Mouse (Mus musculus) heart, postnatal 10 days (tissue): ENCODE data around the gene Gm17660. TPM values are rescaled to one million over a fixed set of nuclear protein-coding genes. Genes with fewer than 3 reads are reported as not detected.

Experiments
- DNase-seq, 2 experiments: peaks; one replicate each; pipeline ENCODE4 v3.0.0; 2021
- intact Hi-C: fragments of 180-260 bp; cut with DNase I; formaldehyde crosslinking; loops from one replicate; pipeline ENCODE4 v1.15.1; 2025
- total RNA-seq, 2 experiments: library from RNA; stranded (reverse); gene quantifications; 2 replicates each; pipeline ENCODE4 v1.2.3; 2021

The Gm17660 gene
- not detected for total RNA-seq

GRCm38 (mm10) chr5:104077508-104077907 lies at the start of gene Gm17660:
Gene Gm17660 (minus strand): TSS chr5:104077608.
- intact Hi-C loops: loop anchor here (5.0 kb wide), 1 partner anchor 140 kb away; no protein-coding TSS in a partner anchor

GRCm38 (mm10) chr5:104126561-104127320 lies 49.3 kb upstream of the Gm17660 start:
- DNase-seq: peak; percentile 53 to 55
- intact Hi-C loops: no loop called here

More at GRCm38 (mm10) chr5:104077508-104077907, at the start of gene Gm17660:
- no peak for DNase-seq

- intact Hi-C loops: no loop called here
- no peak for DNase-seq
Observed at GRCm38 (mm10) chr5:104124016-104124658, 46.7 kb upstream of the Gm17660 start.

GRCm38 (mm10) chr5:104115890-104116289 lies 38.5 kb upstream of the Gm17660 start:
- peak; percentile 73 to 76 for DNase-seq
- intact Hi-C loops: loop anchor here (2.0 kb wide), 1 partner anchor 13 kb away; no protein-coding TSS in a partner anchor

- DNase-seq: peak; percentile 89 to 90
- intact Hi-C loops: loop anchor here (2.0 kb wide), 1 partner anchor 14 kb away; no protein-coding TSS in a partner anchor
Observed at GRCm38 (mm10) chr5:104115118-104115517, 37.7 kb upstream of the Gm17660 start.

- peak; percentile 70 to 74 for DNase-seq
- intact Hi-C loops: loop anchor here (2.0 kb wide), 1 partner anchor 15 kb away; no protein-coding TSS in a partner anchor
Observed at GRCm38 (mm10) chr5:104113491-104114172, 36.2 kb upstream of the Gm17660 start, which contains the start of gene Sparcl1. Gene Sparcl1 (minus strand): TSS chr5:104113733.

- intact Hi-C loops: no loop called here
- DNase-seq: no peak
Observed at GRCm38 (mm10) chr5:104112511-104112910, 35.1 kb upstream of the Gm17660 start.

- DNase-seq: peak in 1 of 2 experiments; percentile 61
- intact Hi-C loops: no loop called here
Observed at GRCm38 (mm10) chr5:104112016-104112415, 34.6 kb upstream of the Gm17660 start.

- intact Hi-C loops: loop anchor here (2.0 kb wide), 1 partner anchor 14 kb away; no protein-coding TSS in a partner anchor
- no peak for DNase-seq
Observed at GRCm38 (mm10) chr5:104110171-104110920, 32.9 kb upstream of the Gm17660 start.

GRCm38 (mm10) chr5:104109516-104109915 lies 32.1 kb upstream of the Gm17660 start:
- no peak for DNase-seq
- intact Hi-C loops: no loop called here

- no peak for DNase-seq
- intact Hi-C loops: no loop called here
Observed at GRCm38 (mm10) chr5:104108879-104109369, 31.5 kb upstream of the Gm17660 start.

GRCm38 (mm10) chr5:104108127-104108875 lies 30.9 kb upstream of the Gm17660 start:
- DNase-seq: no peak
- intact Hi-C loops: no loop called here

- DNase-seq: no peak
Observed at GRCm38 (mm10) chr5:104104111-104104510, 26.7 kb upstream of the Gm17660 start.

GRCm38 (mm10) chr5:104103171-104103570 lies 25.8 kb upstream of the Gm17660 start:
- DNase-seq: no peak
- intact Hi-C loops: no loop called here

More at GRCm38 (mm10) chr5:104104111-104104510, 26.7 kb upstream of the Gm17660 start:
- intact Hi-C loops: no loop called here

- no peak for DNase-seq
Observed at GRCm38 (mm10) chr5:104101678-104102531, 24.5 kb upstream of the Gm17660 start.

GRCm38 (mm10) chr5:104096078-104096938 lies 18.9 kb upstream of the Gm17660 start:
- intact Hi-C loops: loop anchor here (2.0 kb wide), 1 partner anchor 14 kb away; no protein-coding TSS in a partner anchor
- DNase-seq: peak; percentile 68 to 69

More at GRCm38 (mm10) chr5:104101678-104102531, 24.5 kb upstream of the Gm17660 start:
- intact Hi-C loops: no loop called here

GRCm38 (mm10) chr5:104095416-104096077 lies 18.1 kb upstream of the Gm17660 start:
- DNase-seq: no peak
- intact Hi-C loops: loop anchor here (2.0 kb wide), 1 partner anchor 15 kb away; no protein-coding TSS in a partner anchor
